9 mouse cellular contexts compared by ENCODE assay signal in genomic region chr12:108241626-108242025, GRCm38 (mm10). TPM values are rescaled to one million over a fixed set of nuclear protein-coding genes. Genes with fewer than 3 reads are reported as not detected.
DNase-seq lines count a peak whose midpoint lies in the region; ATAC-seq and TF ChIP-seq lines count a peak whose summit lies in the region.
"Had no signal": no experiment of that assay in that cellular context is flagged by ENCODE, and none has a peak within 500 bp of the region (broad histone marks: within the 10 kb centered on the region; RNA-seq: fewer than 3 reads in every experiment).

No protein-coding gene starts in this region.

- H3K9me3 ChIP-seq in hindbrain, embryonic 11.5 days (ENCODE audit: control insufficient read depth, low read length): no peaks in the 10 kb centered on the region
- no peaks in the 10 kb centered on the region for H3K9me3 ChIP-seq in midbrain, embryonic 13.5 days
- H3K9me3 ChIP-seq in liver, embryonic 11.5 days (ENCODE audit: control insufficient read depth, low read length): no peaks in the 10 kb centered on the region

- no peak for DNase-seq in gastrocnemius, adult 2 months
- DNase-seq in gastrocnemius, postnatal 4 days (ENCODE audit: low spot score in 2 of 2): no peak
- DNase-seq in brain, adult 2 months (ENCODE audit: low read depth, low spot score): peak; percentile 37
- DNase-seq in hindbrain, embryonic 11.5 days (ENCODE audit: low spot score): peak; percentile 56
- no peak for DNase-seq in liver, embryonic 11.5 days (ENCODE audit: low spot score)
- DNase-seq: B cell, adult 2 months had no signal

- H3K27ac ChIP-seq in gastrocnemius, adult 2 months: peak overlapping the region; percentile 51; the same call in 1 of the 2 replicates
- peak overlapping the region; percentile 93 for H3K27ac ChIP-seq in hindbrain, embryonic 11.5 days (ENCODE audit: low read depth, low read length)
- H3K27ac ChIP-seq in midbrain, embryonic 13.5 days: peak overlapping the region; percentile 88
- H3K27ac ChIP-seq in liver, embryonic 11.5 days (ENCODE audit: low read depth, low read length): no peak overlapping the region

- peak overlapping the region; percentile 52 for H3K9ac ChIP-seq in hindbrain, embryonic 11.5 days (ENCODE audit: low read depth, low read length)
- peak overlapping the region; percentile 53 for H3K9ac ChIP-seq in midbrain, embryonic 13.5 days (replicated peaks)
- H3K9ac ChIP-seq in liver, embryonic 11.5 days (ENCODE audit: low read depth, low read length): no peak overlapping the region

- no peaks in the 10 kb centered on the region for H3K27me3 ChIP-seq in hindbrain, embryonic 11.5 days (ENCODE audit: control insufficient read depth, insufficient read depth, low read length)
- 0 out of 2 replicates have a peak, but pooled peaks cover 2% of the 10 kb centered on the region for H3K27me3 ChIP-seq in midbrain, embryonic 13.5 days
- H3K27me3 ChIP-seq in liver, embryonic 11.5 days (replicated peaks; ENCODE audit: control insufficient read depth, insufficient read depth, low read length): no peaks in the 10 kb centered on the region

- 39% methylated on average over 6 of the region's 6 CpGs for WGBS in hindbrain, embryonic 11.5 days
- 36% methylated on average over 6 of the region's 6 CpGs for WGBS in midbrain, embryonic 13.5 days
- WGBS in liver, embryonic 11.5 days: 54% methylated on average over 6 of the region's 6 CpGs

- TF ChIP-seq CTCF in gastrocnemius, adult 2 months (IDR thresholded peaks at IDR 0.05): no peak

- ATAC-seq in hindbrain, embryonic 11.5 days (ENCODE audit: low FRiP score): no peak
- no peak for ATAC-seq in midbrain, embryonic 13.5 days
- no peak for ATAC-seq in liver, embryonic 11.5 days (replicated peaks; ENCODE audit: low FRiP score)
- no peak for ATAC-seq in inflammation-experienced regulatory T-cells, adult 6 months
- no peak for ATAC-seq in cerebellum, adult (ENCODE audit: insufficient number of reproducible peaks, low FRiP score, low TSS enrichment)

- intact Hi-C loops in gastrocnemius, adult 2 months (cut with DNase I): no loop called here

- H3K4me3 ChIP-seq in gastrocnemius, adult 2 months: no peak overlapping the region
- H3K4me3 ChIP-seq in hindbrain, embryonic 11.5 days (ENCODE audit: low read depth, low read length): no peak overlapping the region
- H3K4me3 ChIP-seq in midbrain, embryonic 13.5 days (replicated peaks): no peak overlapping the region
- no peak overlapping the region for H3K4me3 ChIP-seq in liver, embryonic 11.5 days (ENCODE audit: low read depth, low read length)

- H3K4me2 ChIP-seq in hindbrain, embryonic 11.5 days (replicated peaks; ENCODE audit: low read depth, low read length): peak overlapping the region; percentile 31; the same call in 1 of the 2 replicates
- H3K4me2 ChIP-seq in midbrain, embryonic 13.5 days (replicated peaks): peak overlapping the region; percentile 35
- no peak overlapping the region for H3K4me2 ChIP-seq in liver, embryonic 11.5 days

- no peaks in the 10 kb centered on the region for H3K36me3 ChIP-seq in hindbrain, embryonic 11.5 days (ENCODE audit: control insufficient read depth, insufficient read depth, low read length)
- no peaks in the 10 kb centered on the region for H3K36me3 ChIP-seq in midbrain, embryonic 13.5 days
- H3K36me3 ChIP-seq in liver, embryonic 11.5 days (ENCODE audit: control insufficient read depth, insufficient read depth, low read length): no peaks in the 10 kb centered on the region

- peaks cover 70% of the 10 kb centered on the region for H3K4me1 ChIP-seq in hindbrain, embryonic 11.5 days (replicated peaks; ENCODE audit: control insufficient read depth, insufficient read depth, low read length)
- H3K4me1 ChIP-seq in midbrain, embryonic 13.5 days (replicated peaks): peaks cover 100% of the 10 kb centered on the region
- peaks cover 66% of the 10 kb centered on the region for H3K4me1 ChIP-seq in liver, embryonic 11.5 days (replicated peaks; ENCODE audit: control insufficient read depth, insufficient read depth, low read length)

RNA-seq across cellular contexts. Expression of gene Ccdc85c, which starts 33.6 kb away (rescaled TPM):
- 10 to 100 TPM; 30.1 to 33.4 TPM for total RNA-seq in gastrocnemius, adult 2 months (2021)
- total RNA-seq in gastrocnemius, postnatal 4 days (2021): 1 to 10 TPM; 7.3 to 8.4 TPM
- polyA plus RNA-seq in hindbrain, embryonic 11.5 days (2014; fragmentation: Nextera tagmentation; extraction: Ambion mirVana): 17.2 and 17.8 TPM in 2 replicates
- 19.5 and 21.5 TPM in 2 replicates for polyA plus RNA-seq in midbrain, embryonic 13.5 days (2015; fragmentation: Nextera tagmentation; extraction: Ambion mirVana)
- 5.9 and 7.4 TPM in 2 replicates for polyA plus RNA-seq in liver, embryonic 11.5 days (2014; fragmentation: Nextera tagmentation; extraction: Ambion mirVana)
- polyA plus RNA-seq in inflammation-experienced regulatory T-cells, adult 6 months (2017; shearing (Covaris generic)): under 1 TPM; 0.21 to 0.33 (median 0.28) TPM

Comparison
In these comparisons a context has a peak if more than half of its experiments do, and no peak if none do; other contexts are left out.
1. DNase-seq: peak in brain, adult 2 months (single experiment) and hindbrain, embryonic 11.5 days (single experiment); none in gastrocnemius, adult 2 months (single experiment), gastrocnemius, postnatal 4 days (0 of 2) and liver, embryonic 11.5 days (single experiment).